Mouse (Mus musculus): ENCODE results near the gene Cpox.

GRCm38 (mm10) chr16:58663816-58664215 is 6.3 kb upstream of the Cpox start:
- TF ChIP-seq POLR2A (IDR thresholded peaks at IDR 0.05; ENCODE audit: low read depth, low read length) = no peak
- no peak for TF ChIP-seq CTCF (conservative IDR thresholded peaks at IDR 0.05; ENCODE audit: insufficient read depth, insufficient read length, low read depth, low read length)
